Mouse (Mus musculus) kidney, embryonic 16.5 days (tissue): ENCODE measurements at regions not wholly inside any gene's neighbourhood (a gene's known extent, or its start where the extent isn't known, plus 50 kb on each side); places are given as distances from the start of the nearest gene placed in this dataset.

Experiments used
- ATAC-seq: fragments of 200-750 bp; cut with Nextera tagmentation; 2 replicates; pipeline ENCODE4 v1.8.0; 2017; ENCODE audit warnings: moderate TSS enrichment; ENCODE audit not compliant: low FRiP score, low TSS enrichment
- H3K27ac ChIP-seq: fragments of 300-500 bp; sonication (generic); 2 replicates; pipeline ENCODE4 v1.5.1; 2014; ENCODE audit warnings: low read length
- H3K27me3 ChIP-seq: fragments of 300-500 bp; sonication (generic); 2 replicates; pipeline ENCODE4 v1.6.1; 2014; ENCODE audit warnings: low read length, control low read depth, mixed read lengths; ENCODE audit not compliant: insufficient read depth
- H3K36me3 ChIP-seq: fragments of 300-500 bp; sonication (generic); 2 replicates; pipeline ENCODE4 v1.6.1; 2014; ENCODE audit warnings: low read length, control low read depth, mixed read lengths; ENCODE audit not compliant: insufficient read depth
- H3K4me1 ChIP-seq: fragments of 300-500 bp; sonication (generic); 2 replicates; pipeline ENCODE4 v1.6.1; 2014; ENCODE audit warnings: low read length, control low read depth, mixed read lengths; ENCODE audit not compliant: insufficient read depth
- H3K4me2 ChIP-seq: fragments of 300-500 bp; sonication (generic); replicated peaks from 2 replicates; pipeline ENCODE4 v1.6.1; 2014; ENCODE audit warnings: low read depth, low read length
- H3K4me3 ChIP-seq: fragments of 300-500 bp; sonication (generic); 2 replicates; pipeline ENCODE4 v1.5.1; 2014; ENCODE audit warnings: mild to moderate bottlenecking, low read length
- H3K9ac ChIP-seq: fragments of 300-500 bp; sonication (generic); replicated peaks from 2 replicates; pipeline ENCODE4 v1.6.1; 2014; ENCODE audit warnings: low read length
- H3K9me3 ChIP-seq: fragments of 300-500 bp; sonication (generic); 2 replicates; pipeline ENCODE4 v1.6.1; 2016; ENCODE audit warnings: low read length, control low read depth
- WGBS: fragments of 180-500 bp; shearing (Covaris S2); extraction: QIAGEN DNeasy Blood & Tissue Kit; methylation state at CpG from one replicate; pipeline ENCODE4 v1.1.7; 2014; 5-methylcytosine and 5-hydroxymethylcytosine counted together

GRCm38 (mm10) chr4:69596992-69597541, 642.9 kb upstream of the Brinp1 start:
- Histone ChIP-seq H3K4me3 (no peak overlapping the region), H3K27ac (no peak overlapping the region), H3K9ac (no peak overlapping the region), H3K4me2 (no peak overlapping the region), H3K9me3 (no peaks in the 10 kb centered on the region), H3K27me3 (no peaks in the 10 kb centered on the region), H3K4me1 (no peaks in the 10 kb centered on the region), H3K36me3 (no peaks in the 10 kb centered on the region)
- 58% methylated on average over 6 of the region's 6 CpGs for WGBS
- no peak for ATAC-seq

- Histone ChIP-seq H3K4me3 (no peak overlapping the region), H3K27me3 (no peaks in the 10 kb centered on the region), H3K9me3 (no peaks in the 10 kb centered on the region), H3K4me1 (no peaks in the 10 kb centered on the region), H3K36me3 (no peaks in the 10 kb centered on the region), H3K27ac (no peak overlapping the region), H3K9ac (no peak overlapping the region), H3K4me2 (no peak overlapping the region)
- 70% methylated on average over 2 of the region's 2 CpGs for WGBS
- no peak for ATAC-seq
These were observed 639.8 kb upstream of the Brinp1 start for GRCm38 (mm10) chr4:69594022-69594421.

- no peak for ATAC-seq
- 74% methylated on average over 3 of the region's 3 CpGs for WGBS
These were observed 622.1 kb upstream of the Brinp1 start for GRCm38 (mm10) chr4:69576256-69576655.

DNA sequence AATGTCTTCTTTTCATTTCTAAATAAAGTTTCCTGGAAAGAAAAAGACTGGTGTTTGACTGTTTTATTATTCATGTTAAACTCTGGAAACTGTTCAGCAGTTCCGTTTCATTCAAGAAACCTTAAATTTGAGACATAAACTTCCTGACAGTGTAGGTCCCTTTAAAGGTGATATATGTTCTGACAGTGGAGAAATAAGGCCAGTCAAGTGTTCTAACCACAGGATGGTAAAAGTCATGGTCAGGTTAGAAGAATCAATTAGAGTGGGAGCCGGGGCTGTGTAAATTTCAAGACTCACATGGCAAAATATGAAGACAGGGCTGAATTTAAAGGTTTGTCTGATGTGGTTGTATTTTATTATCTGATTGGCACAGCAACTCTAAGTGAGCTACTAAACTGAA, 593.9 kb upstream of the Brinp1 start:
- Histone ChIP-seq H3K27ac (no peak overlapping the region), H3K36me3 (no peaks in the 10 kb centered on the region), H3K9ac (no peak overlapping the region), H3K4me2 (no peak overlapping the region), H3K27me3 (no peaks in the 10 kb centered on the region), H3K4me3 (no peak overlapping the region), H3K9me3 (no peaks in the 10 kb centered on the region), H3K4me1 (no peaks in the 10 kb centered on the region)
- 18% methylated on average over 2 of the region's 2 CpGs for WGBS
- ATAC-seq: peak; percentile 51; the same call in 1 of the 2 replicates

More at GRCm38 (mm10) chr4:69576256-69576655, 622.1 kb upstream of the Brinp1 start:
- Histone ChIP-seq H3K9me3 (no peaks in the 10 kb centered on the region), H3K4me3 (no peak overlapping the region), H3K27ac (no peak overlapping the region), H3K36me3 (no peaks in the 10 kb centered on the region), H3K9ac (no peak overlapping the region), H3K4me2 (no peak overlapping the region), H3K4me1 (no peaks in the 10 kb centered on the region), H3K27me3 (no peaks in the 10 kb centered on the region)

- H3K36me3 ChIP-seq: no peaks in the 10 kb centered on the region
- no peak overlapping the region for H3K9ac ChIP-seq
- H3K27ac ChIP-seq: no peak overlapping the region
- no peaks in the 10 kb centered on the region for H3K4me1 ChIP-seq
- H3K9me3 ChIP-seq: no peaks in the 10 kb centered on the region
- WGBS: 82% methylated on average over 6 of the region's 6 CpGs
- H3K27me3 ChIP-seq: no peaks in the 10 kb centered on the region
- H3K4me2 ChIP-seq: no peak overlapping the region
- no peak overlapping the region for H3K4me3 ChIP-seq
- no peak for ATAC-seq
These were observed 584.1 kb upstream of the Brinp1 start for GRCm38 (mm10) chr4:69538172-69538908.

- no peaks in the 10 kb centered on the region for H3K4me1 ChIP-seq
- no peak overlapping the region for H3K4me3 ChIP-seq
- no peak overlapping the region for H3K4me2 ChIP-seq
- no peaks in the 10 kb centered on the region for H3K36me3 ChIP-seq
- H3K9me3 ChIP-seq: no peaks in the 10 kb centered on the region
- H3K9ac ChIP-seq: no peak overlapping the region
- no peaks in the 10 kb centered on the region for H3K27me3 ChIP-seq
- no peak overlapping the region for H3K27ac ChIP-seq
- no peak for ATAC-seq
- WGBS: 43% methylated on average over 3 of the region's 3 CpGs
These were observed 578.9 kb upstream of the Brinp1 start for GRCm38 (mm10) chr4:69533107-69533506.

DNA sequence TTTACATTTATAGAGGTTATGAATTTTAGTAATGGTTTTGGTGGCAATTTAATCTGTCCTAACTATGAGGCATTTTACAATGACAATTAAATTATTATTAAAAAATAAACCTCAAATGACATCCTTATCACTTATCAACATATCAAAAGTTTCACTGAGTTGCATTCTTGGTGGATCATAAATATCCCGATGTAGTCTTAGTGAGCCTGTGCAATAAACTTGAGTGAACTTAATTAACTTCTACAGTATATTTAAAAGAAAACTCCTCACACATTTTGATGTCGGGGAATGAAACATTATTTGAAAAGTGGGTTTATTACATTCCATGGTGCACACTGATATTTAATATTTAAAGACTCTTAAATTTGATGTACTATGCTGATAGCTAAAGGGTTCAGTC, 568.9 kb upstream of the Brinp1 start:
- H3K27ac ChIP-seq: no peak overlapping the region
- ATAC-seq: 0 out of 2 replicates have a peak, but pooled peaks have one; percentile 51
- no peak overlapping the region for H3K4me3 ChIP-seq
- no peaks in the 10 kb centered on the region for H3K27me3 ChIP-seq
- H3K4me1 ChIP-seq: no peaks in the 10 kb centered on the region
- no peak overlapping the region for H3K9ac ChIP-seq
- WGBS: 55% methylated on average over 2 of the region's 2 CpGs
- no peaks in the 10 kb centered on the region for H3K36me3 ChIP-seq
- H3K4me2 ChIP-seq: no peak overlapping the region
- H3K9me3 ChIP-seq: no peaks in the 10 kb centered on the region

GRCm38 (mm10) chr4:69508281-69508680, 554.1 kb upstream of the Brinp1 start:
- H3K27ac ChIP-seq: no peak overlapping the region
- no peak for ATAC-seq
- no peak overlapping the region for H3K4me3 ChIP-seq
- WGBS: 66% methylated on average over 4 of the region's 4 CpGs
- H3K4me2 ChIP-seq: no peak overlapping the region
- H3K9ac ChIP-seq: no peak overlapping the region
- no peaks in the 10 kb centered on the region for H3K4me1 ChIP-seq
- H3K36me3 ChIP-seq: no peaks in the 10 kb centered on the region
- no peaks in the 10 kb centered on the region for H3K27me3 ChIP-seq
- H3K9me3 ChIP-seq: no peaks in the 10 kb centered on the region

GRCm38 (mm10) chr4:69471200-69471599, 517.0 kb upstream of the Brinp1 start:
- ATAC-seq: peak; percentile 96
- WGBS: 33% methylated on average over 1 of the region's 1 CpGs
- H3K4me2 ChIP-seq: no peak overlapping the region

DNA sequence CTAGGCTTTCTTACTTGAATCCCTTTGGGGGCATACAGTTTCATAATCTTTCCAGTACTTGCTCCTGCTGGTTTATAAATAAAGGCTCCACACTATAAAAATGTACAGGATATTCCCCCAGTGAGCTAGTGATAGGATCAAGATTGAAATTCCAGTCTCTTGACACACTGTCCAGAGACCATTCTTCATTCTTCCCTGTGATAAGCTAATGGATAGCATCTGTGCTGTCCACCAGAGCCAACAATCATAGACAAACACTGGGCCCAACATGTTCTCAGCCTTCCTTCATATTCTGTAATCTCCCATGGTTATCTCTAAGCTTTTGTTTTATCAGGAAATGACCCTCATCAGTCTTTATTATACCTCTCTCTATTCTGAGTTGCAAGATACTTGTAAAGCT, 505.8 kb upstream of the Brinp1 start:
- peak; percentile 80; the same call in 1 of the 2 replicates for ATAC-seq
- Histone ChIP-seq H3K4me3 (no peak overlapping the region), H3K4me1 (no peaks in the 10 kb centered on the region), H3K9me3 (no peaks in the 10 kb centered on the region), H3K9ac (no peak overlapping the region), H3K27me3 (no peaks in the 10 kb centered on the region), H3K27ac (no peak overlapping the region), H3K4me2 (no peak overlapping the region), H3K36me3 (no peaks in the 10 kb centered on the region)

More at GRCm38 (mm10) chr4:69471200-69471599, 517.0 kb upstream of the Brinp1 start:
- H3K36me3 ChIP-seq: no peaks in the 10 kb centered on the region
- H3K9me3 ChIP-seq: no peaks in the 10 kb centered on the region
- H3K27me3 ChIP-seq: no peaks in the 10 kb centered on the region
- H3K27ac ChIP-seq: 0 out of 2 replicates have a peak overlapping the region, but pooled peaks have one; percentile 29
- 0 out of 2 replicates have a peak, but pooled peaks cover 9% of the 10 kb centered on the region for H3K4me1 ChIP-seq
- H3K4me3 ChIP-seq: no peak overlapping the region
- no peak overlapping the region for H3K9ac ChIP-seq
